Mouse (Mus musculus) effector memory CD4-positive, alpha-beta T cell, adult 5 months (primary cell): ENCODE results near the gene Gm21836. TPM values are rescaled to one million over a fixed set of nuclear protein-coding genes. Genes with fewer than 3 reads are reported as not detected.

Source experiments
- polyA plus RNA-seq: library from polyadenylated mRNA; unstranded; fragments of 100-300 nt; shearing (Covaris generic); gene quantifications from one replicate; pipeline ENCODE4 v1.2.1, GENCODE M21; 2017

Gene Gm21836
- not detected for polyA plus RNA-seq

GRCm38 (mm10) chr9:124493693-124494092, at the start of gene Gm21836:
Gene Gm21836, minus strand, starts transcription at chr9:124493793.

DNA sequence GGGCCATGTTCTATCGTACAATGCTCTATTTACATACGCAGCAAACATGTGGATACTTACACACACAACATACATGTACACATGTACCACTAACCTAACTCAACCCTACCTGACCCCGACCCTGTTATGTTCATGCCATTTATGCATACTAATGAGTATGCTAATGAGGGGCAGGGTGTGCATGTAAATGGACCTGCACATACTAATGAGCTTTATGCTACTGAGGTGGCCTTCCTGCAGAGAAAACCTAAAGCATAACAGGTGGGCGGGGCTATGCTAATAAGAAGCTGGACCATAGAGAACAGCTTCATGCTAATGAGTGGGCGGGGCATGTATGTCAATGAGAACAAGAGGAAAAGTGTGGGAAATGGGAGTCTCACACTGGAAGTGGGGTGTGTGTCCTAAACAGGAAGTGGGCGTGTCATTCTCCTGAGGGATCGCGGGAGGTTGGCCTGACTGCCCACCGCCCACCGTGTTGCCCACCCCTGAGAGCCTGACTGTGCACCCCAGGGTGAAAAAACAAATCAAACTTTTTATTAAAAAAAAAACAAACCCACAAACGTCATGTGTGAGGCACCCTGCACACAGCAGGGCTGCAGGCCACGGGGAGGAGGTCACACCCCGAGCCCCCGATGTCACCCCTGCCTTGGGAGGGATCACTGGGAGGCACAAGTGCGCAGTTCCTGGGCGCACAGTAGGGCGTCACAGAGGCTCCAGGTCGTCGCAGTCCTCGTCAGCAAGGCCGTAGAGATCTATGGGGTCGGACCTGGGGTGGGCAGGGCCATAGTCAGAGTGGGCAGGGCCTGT, 17.3 kb downstream of the Gm21836 start, which contains the start of gene Ppp2r3d:
TSS of gene Ppp2r3d (minus strand) at position 803 of the 807 bp plus-strand sequence.

Other genes starting within 250 kb of the Gm21836 start
- 8.4 TPM for gene 2010315B03Rik, start 181.1 kb downstream of the Gm21836 start, polyA plus RNA-seq
- 97.4 TPM for gene Ppp2r3d, start 16.9 kb downstream of the Gm21836 start, polyA plus RNA-seq